Mouse (Mus musculus) testis, adult 2 months (tissue): ENCODE measurements around the gene Cenpc1. TPM values are rescaled to one million over a fixed set of nuclear protein-coding genes. Genes with fewer than 3 reads are reported as not detected.

Experiments used
- H3K27ac ChIP-seq: fragments of 200-500 bp; 2 replicates; pipeline ENCODE4 v1.5.1; 2012; ENCODE audit warnings: low read depth, low read length; ENCODE audit not compliant: control insufficient read depth, insufficient read depth
- H3K27me3 ChIP-seq: fragments of 200-500 bp; 2 replicates; pipeline ENCODE4 v1.6.1; 2012; ENCODE audit warnings: mild to moderate bottlenecking, low read length, moderate library complexity; ENCODE audit not compliant: control insufficient read depth, insufficient read depth
- H3K36me3 ChIP-seq: fragments of 200-500 bp; 2 replicates; pipeline ENCODE4 v1.6.1; 2012; ENCODE audit warnings: mild to moderate bottlenecking, low read length; ENCODE audit not compliant: control insufficient read depth, insufficient read depth
- H3K4me1 ChIP-seq: fragments of 200-500 bp; 2 replicates; pipeline ENCODE4 v1.6.1; 2012; ENCODE audit warnings: low read length; ENCODE audit not compliant: control insufficient read depth, insufficient read depth
- H3K4me3 ChIP-seq: fragments of 200-500 bp; 2 replicates; pipeline ENCODE4 v1.5.1; 2012; ENCODE audit warnings: low read depth, mild to moderate bottlenecking, low read length, moderate library complexity, mixed read lengths; ENCODE audit not compliant: control insufficient read depth
- CTCF ChIP-seq: fragments of 200-500 bp; IDR thresholded peaks from 2 replicates; pipeline ENCODE4 v1.5.1; 2012; ENCODE audit warnings: low read depth, mild to moderate bottlenecking, inconsistent platforms, low read length, moderate library complexity; ENCODE audit not compliant: control insufficient read depth, insufficient read depth, insufficient replicate concordance
- POLR2A ChIP-seq: fragments of 200-500 bp; IDR thresholded peaks from 2 replicates; pipeline ENCODE4 v1.6.1; 2012; ENCODE audit warnings: low read depth, mild to moderate bottlenecking, inconsistent platforms, low read length, moderate library complexity; ENCODE audit not compliant: control insufficient read depth
- polyA plus RNA-seq: library from polyadenylated mRNA; depleted of rRNA; stranded (reverse); fragments of >200 nt; gene quantifications from 2 replicates; pipeline ENCODE4 v1.2.3, GENCODE M21; 2012

Cenpc1 gene
- polyA plus RNA-seq, 1 experiment, result 6.1 TPM

- no peaks in the 10 kb centered on the region for H3K36me3 ChIP-seq
- TF ChIP-seq CTCF (no peak), POLR2A (no peak)
- H3K27ac ChIP-seq, result no peak overlapping the region
- no peak overlapping the region for H3K4me3 ChIP-seq
- H3K27me3 ChIP-seq, result no peaks in the 10 kb centered on the region
- no peaks in the 10 kb centered on the region for H3K4me1 ChIP-seq
Observed at GRCm38 (mm10) chr5:86094754-86095153, 29.4 kb upstream of the Cenpc1 start.

DNA sequence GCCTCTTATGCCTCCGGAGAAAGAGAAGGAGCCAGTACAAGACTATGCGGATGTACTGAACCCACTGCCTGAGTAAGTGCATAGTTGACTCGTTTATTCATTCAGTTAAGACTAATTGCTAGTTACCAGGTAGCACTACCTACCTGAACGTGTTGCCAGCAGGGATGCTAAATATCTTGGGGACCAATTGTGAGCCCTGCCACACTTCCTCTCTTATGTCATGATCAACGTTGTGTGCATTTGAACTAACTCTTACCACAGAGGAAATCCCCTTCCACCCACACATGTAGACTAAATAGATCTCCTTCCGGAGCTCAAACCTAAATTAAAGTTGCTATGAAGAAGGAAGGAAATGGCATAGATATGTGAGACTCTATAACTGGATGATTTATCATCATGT, 21.4 kb upstream of the Cenpc1 start:
- H3K27me3 ChIP-seq, result no peaks in the 10 kb centered on the region
- H3K36me3 ChIP-seq, result no peaks in the 10 kb centered on the region
- no peak for TF ChIP-seq POLR2A
- TF ChIP-seq CTCF, result no peak
- no peak overlapping the region for H3K4me3 ChIP-seq
- no peak overlapping the region for H3K27ac ChIP-seq
- H3K4me1 ChIP-seq, result no peaks in the 10 kb centered on the region

- no peak overlapping the region for H3K4me3 ChIP-seq
- H3K27ac ChIP-seq, result no peak overlapping the region
- H3K36me3 ChIP-seq, result no peaks in the 10 kb centered on the region
- no peaks in the 10 kb centered on the region for H3K27me3 ChIP-seq
- H3K4me1 ChIP-seq, result no peaks in the 10 kb centered on the region
- TF ChIP-seq CTCF (no peak), POLR2A (no peak)
Observed at GRCm38 (mm10) chr5:86084979-86085378, 19.6 kb upstream of the Cenpc1 start.

DNA sequence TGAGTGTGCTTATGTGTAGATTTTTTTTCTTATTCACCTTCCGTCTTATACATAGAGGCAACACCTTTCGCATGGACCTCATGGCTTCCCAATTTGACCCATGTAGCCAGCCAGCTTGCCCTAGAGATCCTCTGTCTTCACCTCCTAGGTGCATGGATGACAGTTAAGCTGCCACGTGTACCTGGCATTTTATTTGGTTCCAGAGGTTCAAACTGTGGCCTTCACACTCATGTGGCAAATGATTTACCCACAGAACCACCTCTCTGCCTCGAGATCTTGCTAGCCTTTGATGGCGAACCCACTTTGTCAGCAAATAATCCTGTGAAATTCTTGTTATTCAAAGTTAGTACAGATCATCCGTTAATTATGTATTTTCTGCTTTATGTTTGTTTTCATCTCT, 18.6 kb upstream of the Cenpc1 start:
- TF ChIP-seq CTCF, result no peak
- TF ChIP-seq POLR2A, result no peak
- H3K27ac ChIP-seq, result no peak overlapping the region
- H3K27me3 ChIP-seq, result no peaks in the 10 kb centered on the region
- H3K4me1 ChIP-seq, result no peaks in the 10 kb centered on the region
- no peak overlapping the region for H3K4me3 ChIP-seq
- H3K36me3 ChIP-seq, result no peaks in the 10 kb centered on the region

GRCm38 (mm10) chr5:86078720-86079334, 13.4 kb upstream of the Cenpc1 start:
- no peaks in the 10 kb centered on the region for H3K36me3 ChIP-seq
- no peak overlapping the region for H3K27ac ChIP-seq
- H3K4me3 ChIP-seq, result no peak overlapping the region
- H3K27me3 ChIP-seq, result no peaks in the 10 kb centered on the region
- TF ChIP-seq POLR2A, result no peak
- no peak for TF ChIP-seq CTCF
- no peaks in the 10 kb centered on the region for H3K4me1 ChIP-seq

GRCm38 (mm10) chr5:86072756-86073386, 7.5 kb upstream of the Cenpc1 start:
- no peaks in the 10 kb centered on the region for H3K36me3 ChIP-seq
- H3K4me1 ChIP-seq, result no peaks in the 10 kb centered on the region
- no peak for TF ChIP-seq POLR2A
- TF ChIP-seq CTCF, result no peak
- H3K4me3 ChIP-seq, result no peak overlapping the region
- no peaks in the 10 kb centered on the region for H3K27me3 ChIP-seq
- H3K27ac ChIP-seq, result no peak overlapping the region

GRCm38 (mm10) chr5:86071538-86071937, 6.2 kb upstream of the Cenpc1 start, which contains the start of gene Stap1:
Stap1 (plus strand) TSS chr5:86071746.
- H3K27me3 ChIP-seq, result no peaks in the 10 kb centered on the region
- no peak within 1 kb of the TSS for H3K27ac ChIP-seq
- no peaks in the 10 kb centered on the region for H3K36me3 ChIP-seq
- TF ChIP-seq POLR2A (no peak), CTCF (no peak)
- H3K4me1 ChIP-seq, result peaks cover 2% of the 10 kb centered on the region
- no peak within 1 kb of the TSS for H3K4me3 ChIP-seq

GRCm38 (mm10) chr5:86069121-86069520, 3.7 kb upstream of the Cenpc1 start:
- no peak overlapping the region for H3K4me3 ChIP-seq
- H3K36me3 ChIP-seq, result no peaks in the 10 kb centered on the region
- H3K27ac ChIP-seq, result no peak overlapping the region
- peaks cover 6% of the 10 kb centered on the region for H3K4me1 ChIP-seq
- no peak for TF ChIP-seq CTCF
- TF ChIP-seq POLR2A, result no peak
- H3K27me3 ChIP-seq, result no peaks in the 10 kb centered on the region
